Mouse (Mus musculus) subcutaneous adipose tissue, adult 2 months (tissue): ENCODE results near the gene Klhl15. TPM values are rescaled to one million over a fixed set of nuclear protein-coding genes. Genes with fewer than 3 reads are reported as not detected.

ENCODE experiments used
- polyA plus RNA-seq: library from polyadenylated mRNA; depleted of rRNA; stranded (reverse); fragments of >200 nt; gene quantifications from 2 replicates; pipeline ENCODE4 v1.2.3, GENCODE M21; 2012; ENCODE audit warnings: low replicate concordance; rRNA removed

Gene Klhl15
- 3.6 and 7.6 TPM in 2 replicates for polyA plus RNA-seq

DNA sequence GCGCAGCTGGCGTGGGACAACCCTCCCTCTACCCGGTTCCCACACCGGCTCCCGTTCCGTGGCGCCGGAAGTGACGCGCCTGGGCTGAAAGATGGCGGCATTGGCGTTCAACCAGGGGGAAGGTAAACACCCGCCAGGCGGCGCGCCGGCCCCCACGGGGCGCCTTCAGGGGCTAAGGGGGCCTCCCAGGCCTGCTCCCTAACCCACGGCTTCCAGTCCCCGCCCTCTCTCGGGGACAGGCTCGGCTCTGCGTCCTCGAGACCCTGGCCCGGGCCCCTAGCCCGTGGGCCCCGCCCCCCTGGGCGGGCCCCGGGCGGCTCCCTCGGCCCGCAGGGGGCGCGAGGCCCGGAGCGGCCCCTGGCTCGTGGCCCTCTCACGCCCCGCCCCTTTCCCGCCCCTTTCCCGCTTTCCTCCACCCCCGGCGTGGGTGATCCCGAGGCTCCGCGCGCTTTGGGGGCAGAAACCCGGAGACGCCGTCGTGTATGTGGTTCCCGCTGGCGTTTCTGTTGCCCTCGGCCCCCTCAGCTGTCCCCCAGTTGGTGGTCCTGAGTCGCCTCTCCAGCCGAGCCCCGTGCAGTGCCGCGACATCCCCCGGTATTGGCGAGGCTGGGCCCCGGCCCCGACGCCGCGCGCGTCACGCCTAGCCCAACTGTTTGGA, at the start of gene Klhl15:
TSS of gene Klhl15 (plus strand) at position 68 of the 658 bp plus-strand sequence.

DNA sequence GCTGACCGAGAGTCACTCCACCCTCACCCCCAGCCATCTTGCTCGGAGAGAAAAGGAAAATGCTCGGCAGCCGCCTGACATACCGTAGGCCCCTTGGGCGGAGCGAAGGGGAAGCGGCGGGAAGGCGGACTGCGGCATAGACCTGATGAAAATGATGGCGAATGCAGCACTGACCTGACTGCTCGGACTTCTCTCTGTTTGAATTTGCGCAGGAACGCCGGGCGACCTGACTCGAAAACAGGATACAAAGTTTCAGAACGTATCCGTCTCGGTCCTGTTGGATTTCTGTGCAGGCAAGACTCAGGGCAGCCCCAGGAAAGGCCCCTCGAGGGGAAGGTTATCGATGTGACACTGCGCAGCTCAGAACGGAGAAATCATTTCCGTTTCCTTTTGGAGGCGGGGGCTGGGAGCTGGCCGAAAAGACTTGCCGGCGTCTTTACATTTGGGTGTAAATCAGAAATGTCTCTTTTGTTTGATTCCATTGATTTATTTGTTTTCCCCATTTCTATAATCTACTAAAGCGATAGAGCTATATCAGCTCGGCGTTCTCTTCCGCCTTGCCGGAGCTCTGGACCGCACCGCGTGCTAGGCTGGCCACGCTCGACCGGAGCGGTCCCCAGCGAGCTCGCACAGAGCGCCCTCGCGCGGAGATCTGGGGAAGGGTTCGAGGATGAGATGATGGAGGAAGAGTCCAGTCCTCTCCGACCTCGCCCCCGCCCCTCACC, 21.6 kb upstream of the Klhl15 start, which contains the start of gene Eif2s3x:
TSS of gene Eif2s3x (minus strand) at position 266 of the 725 bp plus-strand sequence.

Other genes starting within 250 kb of the Klhl15 start
- gene Zfx, start 110.9 kb upstream of the Klhl15 start, polyA plus RNA-seq, result 6.5 and 13.5 TPM in 2 replicates
- gene Eif2s3x, start 21.7 kb upstream of the Klhl15 start, polyA plus RNA-seq, result 74.3 and 98.2 TPM in 2 replicates
- not detected in 2 replicates for gene Fam90a1b, start 132.2 kb downstream of the Klhl15 start, polyA plus RNA-seq
- 9.7 and 17.1 TPM in 2 replicates for gene Apoo, start 132.5 kb downstream of the Klhl15 start, polyA plus RNA-seq